Mouse (Mus musculus): ENCODE data around the gene Olfr1140.

Olfr1140 gene

GRCm38 (mm10) chr2:87743452-87743851, at the start of gene Olfr1140:
Gene Olfr1140 (plus strand): TSS chr2:87743752.
- no peak for DNase-seq

- no peak for DNase-seq
Measured at GRCm38 (mm10) chr2:87693847-87694246, 49.7 kb upstream of the Olfr1140 start, which contains the start of gene Olfr1136. Gene Olfr1136 (minus strand): TSS chr2:87693947.

GRCm38 (mm10) chr2:87713079-87713478, 30.5 kb upstream of the Olfr1140 start, which contains the start of gene Olfr1137:
Gene Olfr1137 (minus strand): TSS chr2:87713179.
- DNase-seq: no peak

GRCm38 (mm10) chr2:87739878-87740277, 3.7 kb upstream of the Olfr1140 start, which contains the start of gene Olfr1138:
Gene Olfr1138 (minus strand): TSS chr2:87739978.
- DNase-seq: no peak

GRCm38 (mm10) chr2:87753891-87754290, 10.3 kb downstream of the Olfr1140 start, which contains the start of gene Olfr1141:
Gene Olfr1141 (minus strand): TSS chr2:87753991.
- no peak for DNase-seq

GRCm38 (mm10) chr2:87776143-87776542, 32.6 kb downstream of the Olfr1140 start:
- no peak for DNase-seq

GRCm38 (mm10) chr2:87779183-87779582, 35.6 kb downstream of the Olfr1140 start, which contains the start of gene Olfr152:
Gene Olfr152 (plus strand): TSS chr2:87779483.
- no peak for DNase-seq

Data from lung, postnatal 14 days (tissue).